Mouse (Mus musculus): ENCODE data around the gene Cyp4f13.

DNA sequence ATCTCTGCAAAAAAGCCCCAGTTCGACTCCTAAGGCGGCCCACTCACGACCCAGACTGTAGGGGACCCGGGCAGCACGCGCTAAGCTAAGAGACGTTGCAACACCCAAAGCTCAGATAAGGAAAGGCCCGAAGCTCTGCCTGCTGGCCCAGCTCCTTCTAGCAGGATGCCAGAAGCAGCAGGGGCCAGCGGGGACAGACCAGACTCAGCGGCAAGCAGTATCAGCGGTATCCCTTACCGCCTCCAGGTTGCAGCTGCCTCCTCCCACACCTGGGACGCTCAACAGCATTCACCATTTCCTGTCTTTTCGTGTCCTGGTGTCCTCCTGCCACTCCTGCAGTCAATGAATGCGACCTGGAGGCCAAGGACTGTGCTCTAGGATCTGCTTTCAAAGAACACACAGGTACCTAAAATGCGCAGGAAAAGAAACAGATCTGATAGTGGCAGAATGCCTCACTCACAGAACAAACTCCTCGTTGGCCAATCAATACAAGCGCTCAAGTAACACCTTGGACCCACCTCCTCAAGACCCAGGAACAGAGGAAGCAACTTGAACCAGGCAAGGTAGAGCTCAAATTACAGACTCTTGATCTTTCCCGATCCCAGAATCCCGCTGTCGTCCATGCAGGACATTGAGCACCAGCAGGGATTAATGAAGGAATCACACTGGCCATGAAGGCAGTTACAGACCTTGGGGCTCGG lies 69.6 kb downstream of the Cyp4f13 start:
- TF ChIP-seq CHD2 (IDR thresholded peaks at IDR 0.05; ENCODE audit: low read depth, low read length) = no peak
- no peak for TF ChIP-seq ZNF384 (IDR thresholded peaks at IDR 0.05; ENCODE audit: low read depth, low read length)
- TF ChIP-seq HCFC1 (IDR thresholded peaks at IDR 0.05; ENCODE audit: borderline replicate concordance, insufficient read depth, low read length) = 0 out of 2 replicates have a peak, but pooled peaks have one; percentile 9
- TF ChIP-seq ZC3H11A (IDR thresholded peaks at IDR 0.05; ENCODE audit: borderline replicate concordance, low read depth, low read length) = no peak
- TF ChIP-seq MAFK (IDR thresholded peaks at IDR 0.05; ENCODE audit: insufficient read depth, low read depth, low read length) = no peak

Measured in ES-E14 (cell line).